Mouse (Mus musculus): ENCODE data around the gene Zmat5.

The Zmat5 gene

GRCm38 (mm10) chr11:4783116-4783515 is 78.6 kb downstream of the Zmat5 start:
- no peak for DNase-seq (ENCODE audit: low spot score)

- DNase-seq (ENCODE audit: low spot score), result no peak
Observed at GRCm38 (mm10) chr11:4784629-4785142, 80.2 kb downstream of the Zmat5 start.
